Mouse (Mus musculus): ENCODE data around the gene Hormad2.

The Hormad2 gene

DNA sequence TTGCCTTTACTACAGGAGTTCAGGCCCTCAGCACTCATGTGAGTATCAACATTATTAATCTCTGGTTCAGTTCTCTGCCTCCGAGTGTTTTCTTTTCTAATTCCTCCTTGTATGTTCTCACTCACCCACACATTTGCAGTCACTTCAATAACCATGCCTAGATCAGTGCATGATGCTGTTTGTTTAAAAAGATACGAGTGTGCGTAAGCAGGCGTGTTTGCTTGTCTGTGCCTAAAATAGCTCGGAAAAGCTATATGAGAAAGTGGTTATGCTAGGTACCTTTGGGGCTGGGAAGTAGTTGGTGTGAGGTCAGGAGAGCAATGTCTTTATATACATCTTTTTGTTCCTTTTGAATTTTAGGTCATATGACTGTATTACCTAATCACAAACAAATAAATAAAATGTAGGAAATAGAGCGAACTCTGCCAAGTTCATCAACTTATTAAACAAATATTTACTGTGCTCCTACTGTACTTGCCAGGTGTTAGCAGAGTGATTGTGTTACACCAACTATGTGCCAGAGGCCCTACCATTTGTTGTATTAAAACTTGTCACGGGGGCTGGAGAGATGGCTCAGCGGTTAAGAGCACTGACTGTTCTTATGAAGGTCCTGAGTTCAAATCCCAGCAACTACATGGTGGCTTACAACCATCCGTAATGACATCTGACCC lies 100.7 kb downstream of the Hormad2 start:
- DNase-seq (ENCODE audit: low read depth, low spot score): no peak

DNA sequence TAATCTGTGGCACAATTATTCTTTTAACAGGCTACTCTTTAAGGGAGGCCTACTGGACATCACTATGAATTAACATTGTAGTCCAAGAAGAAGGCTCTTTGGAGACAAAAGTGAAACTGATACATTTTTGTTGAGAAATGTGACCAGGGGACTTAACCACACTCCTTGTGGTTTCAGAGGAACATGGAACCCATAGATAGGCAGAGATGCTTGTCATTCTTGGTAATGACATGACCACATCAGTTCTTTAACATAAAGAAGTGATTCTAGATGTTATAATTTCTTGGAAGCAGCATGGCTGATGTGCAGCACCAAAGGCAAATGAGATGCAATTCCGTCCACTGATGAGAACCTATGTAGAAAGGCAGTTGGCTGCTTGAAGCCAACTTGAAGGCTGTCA lies 101.6 kb downstream of the Hormad2 start:
- DNase-seq (ENCODE audit: low read depth, low spot score): peak; percentile 33

DNA sequence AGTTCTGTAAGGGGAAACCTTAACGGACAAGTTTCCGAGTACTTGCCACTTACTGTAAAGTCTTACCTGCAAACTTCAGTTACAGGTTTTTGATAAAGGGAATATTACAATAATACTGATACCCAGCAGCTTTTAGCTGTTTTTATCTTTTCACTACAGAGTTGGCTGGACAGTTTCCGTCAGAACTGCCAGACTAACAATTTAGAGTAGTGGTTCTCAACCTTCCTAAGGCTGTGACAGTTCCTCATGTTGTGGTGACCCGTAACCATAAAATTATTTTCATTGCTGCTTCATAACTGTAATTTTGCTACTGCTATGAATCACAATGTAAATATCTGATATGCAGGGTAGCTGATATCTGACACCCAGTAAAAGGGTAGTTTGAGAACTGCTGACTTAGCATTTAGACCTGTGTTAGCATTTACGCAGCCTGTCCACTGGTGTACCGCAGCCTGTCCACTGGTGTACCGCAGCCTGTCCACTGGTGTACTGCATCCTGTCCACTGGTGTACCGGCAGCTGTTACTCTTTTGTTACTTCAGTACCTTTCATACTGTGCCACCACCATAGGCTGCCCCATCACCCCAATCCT lies 104.1 kb downstream of the Hormad2 start:
- DNase-seq (ENCODE audit: low read depth, low spot score): peak; percentile 41

DNA sequence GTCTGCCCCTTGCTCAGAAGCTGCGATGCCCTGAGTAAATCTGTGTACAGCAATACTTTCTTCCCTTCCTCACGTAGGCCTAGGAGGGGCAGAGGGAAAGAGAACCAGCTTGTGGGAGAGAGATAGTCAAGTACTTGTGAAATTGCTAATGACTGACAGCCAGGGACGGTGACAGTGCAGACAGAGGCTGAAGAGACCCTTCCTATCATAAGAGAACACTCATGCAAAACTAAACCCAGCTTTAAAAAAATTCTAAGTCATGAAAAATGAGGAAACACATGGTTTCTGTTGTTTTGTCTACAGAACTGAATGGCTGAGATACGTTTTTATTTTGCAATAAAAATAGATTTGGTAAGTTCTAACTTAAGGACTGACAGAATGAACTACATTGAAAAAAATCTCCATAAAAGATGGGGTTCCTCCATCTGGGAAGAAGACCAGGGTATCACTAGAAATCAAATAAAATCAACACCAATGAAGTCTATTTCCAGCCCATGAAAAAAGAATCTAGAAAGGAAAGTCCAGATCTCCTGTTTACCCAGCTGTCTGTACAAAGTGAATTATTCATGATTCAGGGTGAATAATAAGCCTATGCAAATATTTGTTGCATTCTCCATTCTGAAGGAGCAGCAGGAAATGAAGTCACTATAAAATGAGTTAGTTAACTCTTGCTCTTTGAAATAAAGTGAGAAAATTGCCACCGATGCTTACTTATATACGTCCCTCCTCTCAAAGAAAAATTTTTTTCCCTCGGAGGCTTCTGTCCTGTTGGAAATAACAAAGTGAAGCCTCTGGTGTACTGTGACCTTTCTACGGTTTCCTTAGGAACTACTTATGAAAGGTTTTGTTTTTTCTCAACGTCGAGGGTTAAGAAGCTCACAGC lies 104.9 kb downstream of the Hormad2 start:
- peak; percentile 31 for DNase-seq (ENCODE audit: low read depth, low spot score)

DNA sequence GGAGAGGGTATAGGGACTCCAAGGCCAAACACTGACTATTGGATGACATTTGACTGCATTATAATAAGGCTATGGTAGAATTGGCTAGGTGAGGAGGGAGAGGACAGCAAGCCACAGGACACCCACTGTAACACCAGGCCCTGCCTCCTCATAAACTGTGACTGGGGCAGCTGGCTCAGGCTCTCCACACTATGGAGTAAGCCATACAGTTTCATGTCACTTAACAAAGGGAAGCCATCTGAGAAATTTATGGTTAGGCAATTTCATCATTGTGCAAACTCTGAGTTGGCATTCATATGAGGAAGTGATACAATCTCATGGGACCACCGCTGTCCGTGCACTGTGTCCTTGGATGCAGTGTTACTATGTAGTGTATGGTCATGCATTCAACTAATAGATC lies 107.9 kb downstream of the Hormad2 start:
- DNase-seq (ENCODE audit: low read depth, low spot score): no peak

DNA sequence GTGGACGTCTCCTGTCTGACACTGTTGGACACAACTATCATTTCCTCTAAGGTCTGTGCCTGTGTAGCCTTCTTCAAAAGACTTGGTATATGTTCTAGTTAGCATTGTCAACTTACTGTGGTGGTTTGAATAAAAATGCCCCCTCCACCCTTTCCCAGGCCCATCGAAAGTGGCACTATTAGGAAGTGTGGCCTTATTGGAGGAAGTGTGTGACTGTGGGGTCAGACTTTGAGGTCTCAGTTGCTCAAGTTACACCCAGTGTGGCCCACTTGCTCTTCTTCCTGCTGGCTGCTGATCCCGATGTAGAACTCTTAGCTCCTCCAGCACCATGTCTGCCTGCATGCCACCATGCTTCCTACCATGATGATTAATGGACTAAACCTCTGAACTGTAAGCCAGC lies 112.7 kb downstream of the Hormad2 start:
- no peak for DNase-seq (ENCODE audit: low read depth, low spot score)

DNA sequence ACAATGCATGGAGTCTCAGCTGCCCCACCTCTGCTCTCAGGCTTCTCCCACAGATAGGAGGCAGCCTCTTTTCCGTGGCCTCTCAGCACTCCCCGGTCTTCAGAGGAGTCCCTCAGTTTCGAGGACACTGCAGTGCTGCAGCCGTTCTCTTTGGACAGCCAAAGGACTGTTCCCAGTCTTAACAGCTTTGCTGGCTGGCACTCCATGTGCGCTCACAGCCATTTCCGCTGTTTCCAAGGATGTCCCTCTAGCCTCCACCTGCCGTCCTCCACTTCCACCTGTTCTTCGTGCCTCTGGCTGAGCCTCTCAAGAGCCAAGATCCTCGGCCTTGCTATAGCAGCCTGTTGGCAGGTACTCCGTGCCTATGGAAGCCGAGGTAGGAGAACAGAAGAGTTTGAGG lies 117.4 kb downstream of the Hormad2 start:
- no peak for DNase-seq (ENCODE audit: low read depth, low spot score)

DNA sequence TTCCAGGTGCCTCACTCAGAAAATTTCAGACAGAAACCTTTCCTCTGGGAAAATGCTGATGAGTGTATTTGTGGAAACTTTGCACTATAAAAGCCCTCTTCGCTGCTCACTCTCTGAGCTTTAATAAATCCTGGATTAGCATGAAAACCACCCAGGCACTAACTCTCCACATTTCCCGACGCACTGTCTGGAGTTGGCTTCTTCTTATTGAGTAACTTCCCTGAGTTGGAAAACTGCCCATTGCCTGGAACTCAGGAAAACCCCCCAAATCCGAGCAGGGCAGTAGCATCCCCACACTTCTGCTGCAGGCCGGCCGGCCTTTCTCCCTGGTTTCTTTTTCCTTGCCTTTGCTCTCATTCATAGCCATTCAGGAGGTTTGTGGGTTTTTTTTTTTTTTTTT lies 118.0 kb downstream of the Hormad2 start:
- no peak for DNase-seq (ENCODE audit: low read depth, low spot score)

DNA sequence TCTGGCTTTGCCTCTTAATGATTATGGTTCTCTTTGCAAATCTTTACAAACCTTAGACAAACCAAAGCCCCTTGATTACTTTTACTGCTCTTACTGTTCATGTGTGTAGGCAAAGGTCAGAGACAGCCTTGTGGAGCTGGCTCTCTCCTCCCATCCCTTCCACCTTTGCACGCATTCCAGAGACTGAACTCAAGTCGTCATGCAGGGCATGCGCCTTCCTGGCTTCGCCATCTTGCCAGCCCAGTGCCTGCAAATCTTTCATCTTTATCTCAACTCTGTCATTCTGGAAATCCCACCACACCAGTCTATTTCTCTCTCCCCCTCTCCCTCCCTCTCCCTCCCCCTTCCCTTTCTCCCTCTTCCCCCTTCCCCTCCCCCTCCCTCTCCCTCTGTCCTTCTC lies 120.0 kb downstream of the Hormad2 start:
- DNase-seq (ENCODE audit: low read depth, low spot score): no peak

DNA sequence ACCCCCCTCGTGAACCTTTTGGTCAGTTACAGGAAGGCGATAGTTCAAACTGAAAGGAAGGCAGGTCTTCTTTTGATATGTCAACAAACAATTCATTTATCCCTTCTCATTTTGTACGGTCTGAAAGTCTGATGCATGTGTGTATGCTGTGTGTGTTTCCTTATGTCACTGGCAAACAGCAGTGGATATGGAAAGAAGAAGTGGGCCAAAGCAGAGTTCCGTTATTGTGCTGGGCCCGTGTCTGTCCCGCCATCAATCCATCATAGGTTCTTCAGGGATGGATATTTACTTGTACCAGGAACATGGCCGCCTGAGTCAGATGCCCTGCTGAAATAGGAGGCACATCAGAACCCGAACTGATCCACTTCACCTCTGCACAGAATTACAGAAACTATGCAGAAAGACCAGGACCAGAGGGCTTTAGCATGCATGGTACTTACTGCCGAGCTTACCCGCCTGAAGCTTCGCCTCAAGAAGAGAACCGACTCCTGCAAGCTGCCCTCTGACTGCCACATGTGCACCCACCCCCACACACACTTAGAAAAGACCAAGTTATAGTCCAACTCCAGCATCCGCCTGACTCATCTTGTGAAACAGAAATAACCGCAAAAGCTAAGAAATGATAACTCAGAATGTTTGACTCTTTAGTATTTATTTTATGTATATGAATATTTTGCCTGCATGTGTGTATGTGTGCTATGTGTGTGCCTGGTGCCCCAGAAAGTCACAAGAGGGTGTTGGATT lies 121.5 kb downstream of the Hormad2 start:
- DNase-seq (ENCODE audit: low read depth, low spot score): peak; percentile 70

DNA sequence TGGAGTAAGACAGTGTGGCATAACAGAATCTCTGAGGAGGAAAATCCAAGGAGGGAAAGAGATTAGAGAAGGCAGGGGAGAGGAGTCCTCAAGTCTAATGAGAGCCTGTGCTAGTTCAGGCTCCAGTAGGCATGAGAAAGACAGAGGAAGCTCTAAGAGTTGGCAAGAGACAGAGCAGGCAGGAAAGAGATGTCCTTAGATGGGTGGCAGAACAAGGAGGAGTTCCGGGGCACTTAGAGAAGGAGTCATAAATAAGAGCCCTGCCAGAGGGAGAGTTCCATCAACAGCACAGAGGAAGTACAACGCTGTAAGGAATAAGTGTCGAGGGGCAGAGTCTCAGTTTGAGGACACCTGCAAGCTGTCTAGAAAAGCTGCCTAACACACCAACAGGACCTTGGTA lies 122.9 kb downstream of the Hormad2 start:
- DNase-seq (ENCODE audit: low read depth, low spot score): peak; percentile 58

DNA sequence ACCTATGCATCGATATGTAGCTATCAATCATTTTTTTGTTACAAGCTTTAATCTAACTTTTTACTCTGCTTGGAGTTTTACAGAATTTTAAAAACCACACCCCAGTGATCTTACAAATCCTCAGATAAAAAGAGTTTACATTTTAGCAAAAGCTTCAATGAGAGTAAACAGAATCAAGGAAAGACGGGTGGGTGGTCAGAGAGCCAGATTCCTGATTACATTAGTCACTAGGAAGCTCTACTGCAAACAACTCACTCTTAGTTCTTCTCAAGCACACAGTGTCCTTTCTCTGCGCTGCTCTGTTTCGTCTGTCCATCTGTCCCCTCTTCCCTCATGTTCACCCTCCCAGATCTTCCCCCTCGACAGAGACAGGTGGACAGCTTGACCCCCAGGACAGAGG lies 123.6 kb downstream of the Hormad2 start:
- DNase-seq (ENCODE audit: low read depth, low spot score): no peak

DNA sequence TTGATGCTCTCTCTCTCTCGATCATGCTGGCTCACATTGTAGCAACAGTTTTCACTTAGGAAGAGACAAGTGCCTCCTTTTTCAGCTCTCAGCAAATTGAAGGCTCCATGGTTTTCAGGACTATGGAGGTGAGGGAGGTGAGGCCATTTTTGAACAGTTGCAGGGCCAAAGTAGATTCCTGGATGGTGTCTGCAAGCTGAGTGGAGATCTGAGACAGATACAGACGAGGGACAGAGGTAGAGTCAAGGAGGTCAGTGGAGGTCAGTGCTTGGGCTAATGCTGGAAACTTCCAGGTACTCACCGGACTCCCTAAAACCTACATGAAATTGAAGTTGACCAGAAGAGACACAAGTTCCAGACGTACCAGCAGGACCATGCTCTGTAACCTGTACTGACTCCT lies 128.7 kb downstream of the Hormad2 start:
- no peak for DNase-seq (ENCODE audit: low read depth, low spot score)

DNA sequence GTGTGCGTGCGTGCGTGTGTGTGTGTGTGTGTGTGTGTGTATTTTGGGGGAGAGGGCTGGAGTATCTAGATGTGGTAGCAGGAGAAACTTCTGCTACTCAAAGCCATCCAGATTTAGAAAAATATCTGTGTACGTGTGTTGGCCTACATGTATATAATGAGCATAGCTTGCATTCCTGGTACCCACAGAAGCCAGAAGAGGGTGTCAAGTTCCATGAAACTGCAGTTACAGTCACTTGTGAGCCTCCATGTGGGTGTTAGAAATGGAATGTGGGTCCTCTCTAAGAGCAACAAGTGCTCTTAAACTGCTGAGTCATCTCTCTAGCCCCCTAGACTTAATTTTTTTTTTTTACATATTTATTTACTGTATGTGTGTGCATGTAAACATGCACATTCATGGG lies 130.6 kb downstream of the Hormad2 start:
- DNase-seq (ENCODE audit: low read depth, low spot score): no peak

DNA sequence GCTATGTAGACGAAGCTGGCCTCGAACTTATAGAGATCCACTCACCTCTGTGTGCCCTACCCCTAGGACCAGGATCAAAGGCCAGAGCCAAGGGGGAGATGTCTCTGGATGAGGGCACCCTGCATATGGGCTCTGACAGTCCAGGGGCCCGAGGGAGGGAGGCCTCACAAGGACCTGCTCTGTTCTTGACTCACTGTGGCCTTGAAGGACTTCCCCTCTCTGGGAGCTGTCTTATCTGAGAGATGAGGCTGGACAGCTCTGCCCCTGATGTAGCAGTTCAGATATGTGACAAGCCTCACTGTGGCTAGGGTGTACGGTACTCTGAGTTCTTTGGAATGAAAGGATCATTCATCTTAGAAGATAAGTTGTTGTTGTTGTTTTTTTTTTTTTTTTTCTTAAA lies 131.3 kb downstream of the Hormad2 start:
- no peak for DNase-seq (ENCODE audit: low read depth, low spot score)

DNA sequence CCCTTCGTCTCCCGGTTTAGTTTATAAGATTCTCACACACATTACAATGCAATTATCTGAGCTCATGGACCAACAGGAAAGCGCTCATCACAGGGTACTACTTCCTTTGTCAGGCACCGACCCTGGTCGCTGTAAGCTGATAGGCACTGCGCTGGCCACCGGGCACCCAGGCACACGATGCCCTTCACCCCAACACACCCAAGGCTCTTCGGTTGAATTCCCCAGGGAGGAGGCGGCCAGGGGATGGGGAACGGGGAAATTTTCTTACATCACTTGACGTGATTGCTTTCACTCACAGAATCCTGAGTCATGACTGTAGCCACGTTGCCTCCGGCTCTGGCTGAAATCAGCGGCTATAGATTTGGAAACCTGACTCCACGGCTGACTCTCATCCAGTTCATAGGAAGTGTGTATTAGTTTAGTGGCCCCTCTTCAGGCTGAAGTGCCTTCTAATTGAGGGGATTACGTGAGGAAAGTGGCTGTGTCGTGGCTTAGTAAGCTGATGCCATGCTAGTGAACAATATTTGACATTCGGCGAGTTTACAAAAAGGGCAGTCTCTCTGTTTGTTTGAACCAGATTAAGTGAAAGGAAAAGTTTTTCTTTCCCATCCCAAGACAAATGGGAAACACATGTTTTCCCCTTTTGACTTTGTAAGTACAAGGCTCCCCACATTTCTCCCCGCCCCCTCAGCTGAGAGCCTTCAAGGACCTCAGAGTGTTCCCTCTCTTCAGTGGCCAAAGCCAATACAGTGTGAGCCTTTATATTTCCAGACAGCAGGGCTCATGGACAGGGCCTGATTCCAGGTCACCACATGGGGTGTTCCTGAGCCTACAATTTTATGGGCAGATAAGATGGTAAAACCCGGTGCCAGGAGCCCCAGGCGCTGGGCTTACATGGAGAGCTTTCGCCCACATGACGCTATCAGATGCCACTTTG lies 132.1 kb downstream of the Hormad2 start:
- no peak for DNase-seq (ENCODE audit: low read depth, low spot score)

DNA sequence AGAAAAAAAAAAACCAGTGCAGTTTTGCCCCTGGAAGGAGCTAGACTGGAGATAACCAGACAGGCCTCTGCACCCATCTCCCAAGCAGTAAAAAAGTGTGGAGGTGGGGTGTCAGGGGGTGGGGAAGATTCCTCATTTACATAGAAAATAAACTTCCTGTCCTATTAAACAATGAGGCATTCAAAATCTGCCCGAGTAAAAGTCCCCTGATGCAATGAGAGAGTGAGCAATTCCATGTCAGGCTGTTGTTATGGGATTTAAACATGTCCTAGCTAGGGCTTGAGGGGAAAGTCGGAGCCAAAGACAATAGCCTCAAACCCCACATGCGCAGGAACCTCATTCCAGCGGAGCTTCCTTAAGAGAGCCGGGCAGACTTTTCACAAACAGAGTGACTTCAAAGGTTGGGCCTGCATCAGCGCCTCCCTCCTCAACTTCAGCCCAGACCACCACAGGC lies 132.8 kb downstream of the Hormad2 start:
- no peak for DNase-seq (ENCODE audit: low read depth, low spot score)

DNA sequence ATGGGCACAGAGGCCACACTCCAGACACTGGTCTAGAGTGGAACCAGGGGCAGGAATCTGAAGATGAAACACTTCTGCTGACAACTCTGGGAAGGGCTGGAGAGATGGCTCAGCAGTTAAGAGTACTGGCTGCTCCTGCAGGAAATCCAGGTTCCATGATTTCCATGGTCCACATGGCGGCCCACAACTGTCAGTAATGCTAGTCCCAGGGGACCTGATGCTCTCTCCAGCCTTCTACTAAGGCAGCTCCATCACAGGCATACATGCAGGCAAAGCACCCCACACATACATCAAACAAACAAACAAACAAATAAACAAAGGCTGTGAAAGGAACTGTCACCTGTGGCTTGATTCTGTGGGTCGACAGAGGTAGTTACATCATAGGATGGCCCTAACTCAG lies 134.8 kb downstream of the Hormad2 start:
- no peak for DNase-seq (ENCODE audit: low read depth, low spot score)

DNA sequence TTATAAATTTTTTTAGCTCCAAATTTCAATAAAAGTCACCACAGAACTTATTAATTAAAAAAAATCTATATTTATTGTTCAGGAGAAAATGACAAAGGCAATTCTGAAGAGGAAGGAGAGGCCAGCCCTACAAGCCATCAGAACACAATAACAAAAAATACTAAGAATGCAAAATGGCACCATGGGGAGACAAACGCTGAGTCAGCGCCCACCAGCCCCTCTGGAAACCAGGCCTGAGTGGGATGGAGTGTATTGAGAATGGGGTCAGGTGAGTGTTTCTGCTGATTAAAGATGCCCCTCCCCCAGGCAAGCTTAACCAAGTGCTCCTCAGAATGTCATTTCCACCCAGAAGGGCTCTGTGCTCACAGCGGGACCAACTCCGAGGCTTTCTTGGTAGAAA lies 135.8 kb downstream of the Hormad2 start:
- no peak for DNase-seq (ENCODE audit: low read depth, low spot score)

DNA sequence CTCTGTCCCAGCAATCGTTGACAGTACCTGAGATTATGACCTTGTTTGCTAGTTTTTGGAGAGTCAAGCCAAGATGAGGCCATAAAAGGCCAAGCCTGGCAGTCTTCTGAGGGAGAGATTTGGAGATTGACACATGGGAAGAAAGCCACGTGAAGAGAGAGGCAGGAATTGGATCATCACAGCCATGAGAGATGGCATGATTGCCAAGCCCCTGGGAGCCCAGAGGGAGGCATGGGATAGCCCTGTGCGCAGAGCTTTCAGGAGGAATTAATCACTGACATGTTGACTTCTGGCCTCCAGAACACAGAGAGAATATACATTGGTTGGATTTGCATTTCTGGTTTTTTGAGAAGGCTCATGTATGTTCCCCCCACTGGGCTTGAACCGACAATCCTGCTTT lies 136.7 kb downstream of the Hormad2 start:
- DNase-seq (ENCODE audit: low read depth, low spot score): no peak

DNA sequence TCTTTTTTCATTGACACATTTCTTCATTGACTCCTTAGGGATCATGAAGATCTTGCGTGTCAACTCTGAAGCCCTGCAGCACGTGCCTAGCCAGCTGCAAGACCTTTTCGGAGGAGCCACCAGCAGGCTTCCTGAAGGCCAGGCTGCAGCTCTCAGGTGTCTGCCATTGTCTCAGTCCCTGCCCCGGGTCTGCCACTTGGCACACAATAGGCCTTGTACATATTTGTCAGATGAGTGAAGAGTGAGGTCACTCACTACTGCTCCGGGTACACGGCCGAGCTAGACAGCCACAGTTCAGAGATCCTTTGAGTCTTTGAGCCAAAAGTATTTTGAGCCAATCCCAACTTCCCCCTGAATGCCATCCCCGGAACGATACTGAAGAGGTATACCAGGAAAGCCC lies 137.9 kb downstream of the Hormad2 start:
- DNase-seq (ENCODE audit: low read depth, low spot score): no peak

All from CD4-positive helper T cell, adult 2 months (primary cell).